13 mouse cellular contexts compared by ENCODE assay signal in genomic region chr1:95450920-95451332, GRCm38 (mm10).
DNase-seq lines count a peak whose midpoint lies in the region; ATAC-seq lines count a peak whose summit lies in the region.
"Had no signal": no experiment of that assay in that cellular context is flagged by ENCODE, and none has a peak within 500 bp of the region (broad histone marks: within the 10 kb centered on the region; RNA-seq: fewer than 3 reads in every experiment).

No protein-coding gene starts in this region.

- no peak overlapping the region for H3K4me3 ChIP-seq in heart, embryonic 16.5 days (ENCODE audit: low read length)
- no peak overlapping the region for H3K4me3 ChIP-seq in liver, embryonic 16.5 days (ENCODE audit: low read depth, low read length)
- H3K4me3 ChIP-seq: forebrain, embryonic 10.5 days; liver, embryonic 13.5 days had no signal

- ATAC-seq in heart, embryonic 16.5 days (replicated peaks; ENCODE audit: extremely low read depth, insufficient read depth, low FRiP score): no peak
- peak; percentile 66 for ATAC-seq in liver, embryonic 16.5 days (ENCODE audit: low read depth)

- intact Hi-C loops in heart, postnatal 25 days (cut with DNase I): loop anchor here (5.0 to 10.0 kb wide), 2 partner anchors 166 to 314 kb away; no protein-coding TSS in a partner anchor

- H3K4me2 ChIP-seq in heart, embryonic 16.5 days (ENCODE audit: low read depth, low read length): no peak overlapping the region
- no peak overlapping the region for H3K4me2 ChIP-seq in liver, embryonic 16.5 days (ENCODE audit: low read depth, low read length)
- H3K4me2 ChIP-seq: liver, embryonic 13.5 days had no signal

- H3K4me1 ChIP-seq in heart, embryonic 16.5 days (ENCODE audit: control insufficient read depth, insufficient read depth, low read length): no peaks in the 10 kb centered on the region
- H3K4me1 ChIP-seq in liver, embryonic 16.5 days (ENCODE audit: control insufficient read depth, low read depth, low read length): no peaks in the 10 kb centered on the region
- H3K4me1 ChIP-seq: forebrain, embryonic 10.5 days; liver, embryonic 13.5 days had no signal

- no peaks in the 10 kb centered on the region for H3K36me3 ChIP-seq in heart, embryonic 16.5 days (ENCODE audit: control insufficient read depth, insufficient read depth)
- no peaks in the 10 kb centered on the region for H3K36me3 ChIP-seq in liver, embryonic 16.5 days (ENCODE audit: control insufficient read depth, insufficient read depth)
- no peaks in the 10 kb centered on the region for H3K36me3 ChIP-seq in splenic B cell, adult 2 months (ENCODE audit: control insufficient read depth, insufficient read depth, low read length, poor library complexity, severe bottlenecking)
- H3K36me3 ChIP-seq: forebrain, embryonic 10.5 days; liver, embryonic 13.5 days had no signal

- WGBS in heart, embryonic 16.5 days: 55% methylated on average over 4 of the region's 4 CpGs
- 16% methylated on average over 4 of the region's 4 CpGs for WGBS in liver, embryonic 16.5 days (ENCODE audit: insufficient replicate concordance)

- no peak overlapping the region for H3K9ac ChIP-seq in heart, embryonic 16.5 days (ENCODE audit: low read length)
- no peak overlapping the region for H3K9ac ChIP-seq in liver, embryonic 16.5 days (ENCODE audit: low read depth, low read length)
- H3K9ac ChIP-seq: liver, embryonic 13.5 days had no signal

- no peaks in the 10 kb centered on the region for H3K9me3 ChIP-seq in heart, embryonic 16.5 days (replicated peaks; ENCODE audit: control insufficient read depth, low read length)
- H3K9me3 ChIP-seq in liver, embryonic 16.5 days (replicated peaks; ENCODE audit: control insufficient read depth, low read length): no peaks in the 10 kb centered on the region
- H3K9me3 ChIP-seq: forebrain, embryonic 10.5 days; liver, embryonic 13.5 days had no signal

- H3K27me3 ChIP-seq in heart, embryonic 16.5 days (ENCODE audit: control insufficient read depth, insufficient read depth, low read length): no peaks in the 10 kb centered on the region
- H3K27me3 ChIP-seq in liver, embryonic 16.5 days (ENCODE audit: control insufficient read depth, insufficient read depth, low read depth, low read length): no peaks in the 10 kb centered on the region
- no peaks in the 10 kb centered on the region for H3K27me3 ChIP-seq in splenic B cell, adult 2 months (ENCODE audit: control insufficient read depth, insufficient read depth, low read length, poor library complexity, severe bottlenecking)
- H3K27me3 ChIP-seq: liver, embryonic 13.5 days had no signal

- peak overlapping the region; percentile 18; the same call in 1 of the 2 replicates for H3K27ac ChIP-seq in heart, embryonic 16.5 days (ENCODE audit: low read length)
- H3K27ac ChIP-seq in liver, embryonic 16.5 days (ENCODE audit: low read length): no peak overlapping the region
- H3K27ac ChIP-seq: forebrain, embryonic 10.5 days; liver, embryonic 13.5 days had no signal

- DNase-seq in heart, postnatal 25 days (ENCODE audit: low spot score): no peak
- peak; percentile 52 to 62 for DNase-seq in spleen, postnatal 36 days (ENCODE audit: low spot score in 2 of 2)
- no peak for DNase-seq in spleen, adult 12 weeks (ENCODE audit: low spot score)
- DNase-seq in splenic B cell, adult 2 months (ENCODE audit: low read depth, low spot score): peak; percentile 74
- no peak for DNase-seq in cerebellum, postnatal 36 days
- no peak for DNase-seq in adrenal gland, postnatal 25 days
- DNase-seq: cerebellum, adult 11 months; layer of hippocampus, adult 9-11 months; liver, embryonic 13.5 days; right cerebral cortex, adult 18-20 months had no signal

Comparison
In these comparisons a context has a peak if more than half of its experiments do, and no peak if none do; other contexts are left out.
1. DNase-seq: peak in spleen, postnatal 36 days (2 of 2) and splenic B cell, adult 2 months (single experiment); none in heart, postnatal 25 days (single experiment), spleen, adult 12 weeks (single experiment), cerebellum, postnatal 36 days (0 of 2) and adrenal gland, postnatal 25 days (single experiment).